Mouse (Mus musculus): ENCODE measurements around the gene Srgap3. TPM values are rescaled to one million over a fixed set of nuclear protein-coding genes. Genes with fewer than 3 reads are reported as not detected.
"Not testable (repeated sequence)": the region's sequence is repeated elsewhere in the genome, so short reads cannot be mapped to it uniquely, and the experiment has no call there.

Gene Srgap3
- total RNA-seq, 2 experiments from 2014 or later, result 257 to 266 TPM

GRCm38 (mm10) chr6:112879154-112879553 lies 67.9 kb downstream of the Srgap3 start:
- peak; percentile 55 to 56 for DNase-seq (ENCODE audit: extremely low spot score in 1 of 2, low spot score in 2 of 2)
- intact Hi-C loops (cut with DNase I), result no loop called here

GRCm38 (mm10) chr6:112873089-112873835 lies 73.8 kb downstream of the Srgap3 start:
- intact Hi-C loops (cut with DNase I), result no loop called here
- no peak for DNase-seq (ENCODE audit: extremely low spot score in 1 of 2, low spot score in 2 of 2)

- intact Hi-C loops (cut with DNase I), result no loop called here
Measured at GRCm38 (mm10) chr6:112871241-112871780, 75.8 kb downstream of the Srgap3 start.

GRCm38 (mm10) chr6:112868197-112868957 lies 78.7 kb downstream of the Srgap3 start:
- DNase-seq (ENCODE audit: extremely low spot score in 1 of 2, low spot score in 2 of 2), result no peak
- intact Hi-C loops (cut with DNase I), result no loop called here

More at GRCm38 (mm10) chr6:112871241-112871780, 75.8 kb downstream of the Srgap3 start:
- DNase-seq (ENCODE audit: extremely low spot score in 1 of 2, low spot score in 2 of 2), result no peak

GRCm38 (mm10) chr6:112866096-112866495 lies 81.0 kb downstream of the Srgap3 start:
- intact Hi-C loops (cut with DNase I), result no loop called here
- no peak for DNase-seq (ENCODE audit: extremely low spot score in 1 of 2, low spot score in 2 of 2)

GRCm38 (mm10) chr6:112865021-112865531 lies 82.0 kb downstream of the Srgap3 start:
- intact Hi-C loops (cut with DNase I), result no loop called here

GRCm38 (mm10) chr6:112862465-112862864 lies 84.6 kb downstream of the Srgap3 start:
- intact Hi-C loops (cut with DNase I), result no loop called here
- no peak for DNase-seq (ENCODE audit: extremely low spot score in 1 of 2, low spot score in 2 of 2)

More at GRCm38 (mm10) chr6:112865021-112865531, 82.0 kb downstream of the Srgap3 start:
- DNase-seq (ENCODE audit: extremely low spot score in 1 of 2, low spot score in 2 of 2), result peak in 1 of 2 experiments; percentile 57

- intact Hi-C loops (cut with DNase I), result no loop called here
- DNase-seq (ENCODE audit: extremely low spot score in 1 of 2, low spot score in 2 of 2), result no peak
Measured at GRCm38 (mm10) chr6:112861351-112862297, 85.4 kb downstream of the Srgap3 start.

- DNase-seq (ENCODE audit: extremely low spot score in 1 of 2, low spot score in 2 of 2); intact Hi-C loops (cut with DNase I): not testable (repeated sequence)
Measured at GRCm38 (mm10) chr6:112860290-112860689, 86.8 kb downstream of the Srgap3 start.

GRCm38 (mm10) chr6:112857057-112857456 lies 90.0 kb downstream of the Srgap3 start:
- intact Hi-C loops (cut with DNase I), result no loop called here
- DNase-seq (ENCODE audit: extremely low spot score in 1 of 2, low spot score in 2 of 2), result no peak

GRCm38 (mm10) chr6:112855183-112855582 lies 91.9 kb downstream of the Srgap3 start:
- DNase-seq (ENCODE audit: extremely low spot score in 1 of 2, low spot score in 2 of 2), result no peak
- intact Hi-C loops (cut with DNase I), result no loop called here

- intact Hi-C loops (cut with DNase I), result no loop called here
- no peak for DNase-seq (ENCODE audit: extremely low spot score in 1 of 2, low spot score in 2 of 2)
Measured at GRCm38 (mm10) chr6:112852261-112853235, 94.5 kb downstream of the Srgap3 start.

- intact Hi-C loops (cut with DNase I), result no loop called here
- DNase-seq (ENCODE audit: extremely low spot score in 1 of 2, low spot score in 2 of 2), result peak in 1 of 2 experiments; percentile 41
Measured at GRCm38 (mm10) chr6:112850745-112851144, 96.3 kb downstream of the Srgap3 start.

GRCm38 (mm10) chr6:112848629-112849180 lies 98.4 kb downstream of the Srgap3 start:
- DNase-seq (ENCODE audit: extremely low spot score in 1 of 2, low spot score in 2 of 2), result no peak
- intact Hi-C loops (cut with DNase I), result no loop called here

- intact Hi-C loops (cut with DNase I), result no loop called here
Measured at GRCm38 (mm10) chr6:112846863-112847262, 100.2 kb downstream of the Srgap3 start.

GRCm38 (mm10) chr6:112842426-112842825 lies 104.6 kb downstream of the Srgap3 start:
- DNase-seq (ENCODE audit: extremely low spot score in 1 of 2, low spot score in 2 of 2), result no peak
- intact Hi-C loops (cut with DNase I), result no loop called here

More at GRCm38 (mm10) chr6:112846863-112847262, 100.2 kb downstream of the Srgap3 start:
- no peak for DNase-seq (ENCODE audit: extremely low spot score in 1 of 2, low spot score in 2 of 2)

- no peak for DNase-seq (ENCODE audit: extremely low spot score in 1 of 2, low spot score in 2 of 2)
- intact Hi-C loops (cut with DNase I), result no loop called here
Measured at GRCm38 (mm10) chr6:112840400-112840799, 106.7 kb downstream of the Srgap3 start.
